Mouse (Mus musculus): ENCODE results near the gene Phtf2.

DNA sequence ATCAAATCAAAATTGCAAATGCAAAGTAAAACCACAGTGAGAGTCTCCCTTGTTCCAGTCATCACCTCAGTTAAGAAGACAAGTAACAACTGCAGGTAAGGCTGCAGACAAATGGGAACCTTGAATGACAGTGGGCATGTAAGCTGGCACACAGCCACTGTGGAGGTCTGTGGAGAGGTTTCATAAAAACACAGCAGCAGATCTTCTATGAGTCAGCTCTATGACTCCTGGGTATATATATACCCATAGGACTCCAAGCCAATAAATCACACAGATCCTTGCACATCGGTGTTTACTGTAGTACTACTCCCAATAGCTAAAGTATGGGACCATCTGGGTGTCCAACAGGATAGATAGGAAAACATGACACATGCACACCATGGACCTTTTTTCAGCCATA, 8.8 kb downstream of the Phtf2 start:
- TF ChIP-seq POLR2A (IDR thresholded peaks at IDR 0.05; ENCODE audit: low read depth, low read length) (no peak), CTCF (IDR thresholded peaks at IDR 0.05; ENCODE audit: borderline replicate concordance, insufficient read depth, low read length) (no peak)

Data from embryonic fibroblast, embryonic 13.5 days (primary cell).